Mouse (Mus musculus): ENCODE results near the gene Fam71a. TPM values are rescaled to one million over a fixed set of nuclear protein-coding genes. Genes with fewer than 3 reads are reported as not detected.

Fam71a gene
- total RNA-seq (2022) = not detected

DNA sequence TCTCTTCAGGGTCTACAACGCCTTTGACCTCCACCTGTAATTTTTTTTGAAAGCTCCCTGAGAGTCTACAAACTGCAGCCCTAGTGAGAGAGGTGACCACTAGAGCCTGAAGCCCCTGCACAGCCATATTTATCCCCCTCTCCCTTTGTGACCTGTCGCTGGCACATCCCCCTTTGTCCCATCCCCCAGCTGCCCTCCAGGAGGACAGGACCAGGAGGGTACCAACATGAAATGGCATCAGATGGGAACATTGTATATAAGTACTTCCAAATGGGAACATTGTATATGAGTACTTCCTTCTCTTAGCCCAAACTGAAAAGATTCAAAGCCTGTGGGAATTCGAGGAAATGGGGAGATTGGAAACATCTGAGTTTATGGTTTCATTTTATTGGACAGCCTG, at the start of gene Fam71a:
TSS of gene Fam71a (minus strand) at position 101 of the 400 bp plus-strand sequence.
- DNase-seq (ENCODE audit: low spot score in 2 of 2) = no peak

DNA sequence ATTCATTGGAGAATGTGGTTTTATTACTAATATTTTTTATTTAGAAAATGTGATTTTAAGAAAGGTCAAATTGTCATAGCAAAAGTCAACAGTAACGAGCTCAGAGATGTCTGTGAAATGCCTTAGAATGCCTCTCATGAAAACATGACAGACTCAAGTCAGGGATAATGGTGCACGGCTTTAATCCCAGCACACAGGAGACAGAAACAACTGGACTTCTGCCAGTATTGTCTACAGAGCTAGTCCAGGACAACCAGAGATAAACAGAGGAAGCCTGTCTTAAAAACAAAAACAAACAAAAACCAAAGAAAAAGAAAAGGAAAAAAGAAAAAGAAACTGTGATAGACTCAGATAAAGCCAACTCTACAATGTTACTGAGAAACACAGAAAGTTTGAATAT, 46.5 kb upstream of the Fam71a start:
- DNase-seq (ENCODE audit: low spot score in 2 of 2) = no peak

DNA sequence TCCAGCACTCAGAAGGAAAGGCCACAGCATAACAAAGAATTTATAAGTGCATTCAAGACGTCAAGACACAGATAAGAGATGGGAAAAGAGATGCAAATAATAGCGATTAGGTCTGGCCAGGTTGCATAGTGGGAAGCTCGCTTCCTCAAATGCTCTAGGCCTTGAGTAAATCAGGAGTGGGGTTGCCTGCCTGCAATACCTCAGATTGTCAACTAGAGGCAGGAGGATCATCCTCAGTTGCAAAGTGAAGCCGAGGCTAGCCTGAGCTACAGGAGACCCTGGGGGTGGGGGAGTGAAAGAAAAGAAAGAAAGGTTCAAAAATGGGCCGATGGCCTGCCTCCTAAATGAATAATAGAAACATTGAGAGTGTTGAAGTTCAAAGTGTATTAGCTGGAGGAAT, 41.2 kb upstream of the Fam71a start:
- DNase-seq (ENCODE audit: low spot score in 2 of 2) = no peak

- DNase-seq (ENCODE audit: low spot score in 2 of 2) = no peak
These were observed 40.3 kb upstream of the Fam71a start for GRCm38 (mm10) chr1:191204876-191205275.

GRCm38 (mm10) chr1:191203496-191203895, 38.9 kb upstream of the Fam71a start:
- DNase-seq (ENCODE audit: low spot score in 2 of 2) = no peak

DNA sequence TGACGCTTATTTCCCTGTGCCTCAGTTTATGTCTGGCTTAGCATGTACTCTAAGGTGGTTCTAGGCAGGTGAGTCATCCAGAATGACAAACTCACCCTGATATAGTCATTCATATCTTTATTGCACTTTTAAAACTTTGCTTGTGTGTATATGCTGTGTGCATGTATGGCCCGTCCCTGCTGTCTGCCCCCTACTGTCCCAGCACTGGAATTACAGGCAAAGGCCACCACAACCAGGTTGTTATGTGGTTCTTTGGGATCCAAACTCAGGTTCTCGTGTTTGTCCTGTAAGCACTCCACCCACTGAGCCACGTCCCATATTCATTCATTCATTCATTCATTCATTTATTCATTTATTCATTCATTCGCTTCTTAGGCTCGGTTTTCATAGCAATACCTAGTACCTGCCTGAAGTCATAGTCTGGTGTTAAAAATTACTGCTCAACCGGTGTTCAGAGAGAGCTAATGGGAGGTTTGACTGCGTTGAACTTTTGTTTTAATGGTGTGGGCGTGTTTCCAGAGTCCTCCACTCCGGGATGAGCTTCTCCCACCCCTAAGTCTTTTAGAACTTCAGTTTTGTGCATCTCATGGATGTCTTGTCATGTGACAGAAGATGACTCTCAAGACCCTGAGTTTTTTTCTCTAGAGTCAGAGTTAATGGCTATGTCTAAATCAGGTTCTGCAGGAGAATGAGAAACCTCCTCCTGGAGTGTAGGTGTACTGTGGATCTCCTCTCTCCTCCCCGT, 37.8 kb upstream of the Fam71a start:
- no peak for DNase-seq (ENCODE audit: low spot score in 2 of 2)

DNA sequence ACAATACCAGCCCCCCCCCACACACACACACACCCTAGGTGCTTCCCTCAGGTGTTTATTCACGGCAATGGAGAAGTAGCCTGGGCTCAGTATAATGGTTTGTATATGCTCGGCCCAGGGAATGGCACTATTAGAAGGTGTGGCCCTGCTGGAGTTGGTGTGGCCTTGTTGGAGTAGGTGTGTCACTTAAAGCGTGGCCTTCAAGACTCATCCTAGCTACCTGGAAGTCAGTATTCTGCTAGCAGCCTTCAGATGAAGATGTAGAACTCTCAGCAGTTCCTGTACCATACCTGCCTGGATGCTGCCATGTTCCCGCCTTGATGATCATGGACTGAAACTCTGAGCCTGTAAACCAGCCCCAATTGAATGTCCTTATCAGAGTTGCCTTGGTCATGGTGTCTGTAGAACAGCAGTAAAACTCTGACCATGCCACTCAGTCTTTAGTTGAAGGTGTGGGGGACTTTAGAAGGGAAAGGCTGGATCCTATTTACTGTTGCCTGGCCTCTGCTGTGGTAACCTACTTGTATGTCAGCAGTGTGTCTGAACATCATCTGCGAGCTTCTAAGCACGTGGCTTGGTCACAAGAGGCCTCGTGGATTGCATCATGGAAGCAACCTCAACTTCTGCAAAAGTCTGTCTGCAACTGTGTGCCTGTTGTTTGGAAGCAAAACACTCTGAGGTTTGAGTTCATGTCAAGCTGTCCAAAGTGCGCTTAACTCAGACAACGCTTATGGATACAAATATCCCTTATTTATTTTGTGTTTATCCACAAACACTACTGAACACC, 36.4 kb upstream of the Fam71a start:
- DNase-seq (ENCODE audit: low spot score in 2 of 2) = no peak

DNA sequence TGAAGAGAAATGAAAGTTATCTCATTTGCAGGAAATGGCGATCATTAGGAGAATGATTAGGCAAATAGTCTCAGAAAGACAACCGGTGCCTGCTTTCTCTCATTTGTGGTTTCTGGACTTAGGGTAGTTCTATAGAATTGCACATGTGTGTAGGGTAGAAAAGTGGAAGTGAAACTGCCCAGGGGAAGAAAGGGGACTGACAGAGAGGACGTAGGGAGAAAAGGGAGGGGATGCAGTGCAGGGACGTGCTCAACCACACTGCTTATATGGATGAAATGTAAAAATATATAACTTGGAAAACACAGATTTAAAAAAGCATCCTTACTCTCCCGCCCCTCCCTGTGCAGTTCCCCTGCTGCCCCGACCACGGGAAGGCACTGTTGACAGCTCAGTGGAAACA, 33.3 kb upstream of the Fam71a start:
- no peak for DNase-seq (ENCODE audit: low spot score in 2 of 2)

DNA sequence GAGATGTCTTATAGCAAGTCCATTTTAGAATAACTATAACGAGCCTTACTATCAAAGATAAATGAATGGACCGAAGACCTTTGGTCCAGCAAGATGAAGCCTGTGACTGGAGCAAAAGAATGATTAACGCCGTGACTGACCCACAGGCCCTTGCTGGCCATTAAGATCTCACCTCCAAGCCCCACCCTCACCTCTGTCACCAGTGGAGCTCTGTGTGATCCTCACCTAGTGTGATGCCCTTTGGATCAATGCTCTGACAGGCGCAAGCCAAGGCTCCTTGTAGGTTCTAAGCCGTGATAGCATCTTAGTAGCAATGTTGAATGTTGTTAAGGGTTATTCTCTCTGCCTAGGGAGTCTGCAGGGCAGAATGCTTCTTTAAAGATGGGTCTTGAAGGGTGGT, 31.4 kb upstream of the Fam71a start:
- DNase-seq (ENCODE audit: low spot score in 2 of 2) = no peak

GRCm38 (mm10) chr1:191193657-191194424, 29.2 kb upstream of the Fam71a start:
- DNase-seq (ENCODE audit: low spot score in 2 of 2) = no peak

DNA sequence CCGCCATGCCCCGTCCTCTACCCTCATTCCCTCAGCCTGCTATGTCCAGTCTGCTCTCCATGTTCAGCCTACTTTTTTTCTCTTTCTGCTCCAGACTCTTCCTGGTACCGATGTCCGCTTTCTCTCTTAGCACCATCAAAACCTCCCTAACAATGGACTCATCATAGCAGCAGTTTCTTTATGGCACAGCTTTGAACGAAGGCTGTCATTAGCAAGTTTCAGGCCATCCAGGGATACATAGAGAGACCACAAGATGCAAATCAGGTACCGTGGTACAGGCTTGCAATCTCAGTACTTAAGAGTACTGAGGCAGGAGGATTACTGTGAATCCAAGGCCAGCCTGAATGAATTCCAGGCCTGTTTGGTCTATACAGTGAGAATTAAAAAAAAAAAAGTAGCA, 28.1 kb upstream of the Fam71a start:
- no peak for DNase-seq (ENCODE audit: low spot score in 2 of 2)

DNA sequence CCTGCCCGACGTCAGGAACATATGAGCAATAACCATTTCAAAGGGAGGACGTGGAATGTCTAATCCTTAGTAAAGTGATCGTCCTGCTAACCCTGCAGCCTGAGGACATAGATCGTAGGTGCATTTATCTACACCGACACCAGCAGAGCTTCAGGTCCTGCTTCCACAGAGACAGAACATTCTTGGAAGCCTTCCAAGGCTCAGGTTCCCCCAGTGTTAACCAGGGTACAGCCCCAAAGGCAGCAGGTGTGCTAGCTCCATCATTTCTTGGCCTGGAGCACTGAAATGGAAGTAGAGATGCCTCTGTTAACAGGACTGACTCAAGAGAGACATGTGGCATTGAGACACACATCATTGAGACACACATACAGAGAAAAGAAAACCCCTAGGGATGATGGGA, 27.6 kb upstream of the Fam71a start:
- DNase-seq (ENCODE audit: low spot score in 2 of 2) = no peak

- DNase-seq (ENCODE audit: low spot score in 2 of 2) = no peak
These were observed 25.2 kb upstream of the Fam71a start for GRCm38 (mm10) chr1:191189671-191190372.

GRCm38 (mm10) chr1:191186386-191186770, 21.8 kb upstream of the Fam71a start:
- DNase-seq (ENCODE audit: low spot score in 2 of 2) = no peak

GRCm38 (mm10) chr1:191185761-191186385, 21.3 kb upstream of the Fam71a start:
- DNase-seq (ENCODE audit: low spot score in 2 of 2) = no peak

DNA sequence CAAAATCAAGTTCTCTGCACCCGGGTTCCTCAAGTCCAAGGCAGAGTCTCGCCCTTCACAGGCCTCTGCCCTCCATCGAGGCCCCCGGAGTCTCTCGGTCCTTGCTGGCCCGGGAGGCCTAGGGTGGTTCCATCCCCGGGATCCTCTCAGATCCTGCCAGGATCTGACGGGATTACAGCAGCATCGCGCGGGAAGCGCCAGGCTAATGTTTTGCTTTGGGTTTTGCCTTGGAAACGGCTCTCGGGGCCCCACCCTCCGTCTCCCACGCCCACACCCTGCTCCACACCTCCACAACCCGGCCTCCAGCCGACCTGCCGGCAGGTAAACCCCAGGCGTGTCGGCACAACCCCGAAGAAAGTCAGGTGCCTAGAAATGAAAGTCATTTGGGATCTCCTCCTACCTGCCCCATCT, 20.2 kb upstream of the Fam71a start:
- no peak for DNase-seq (ENCODE audit: low spot score in 2 of 2)

DNA sequence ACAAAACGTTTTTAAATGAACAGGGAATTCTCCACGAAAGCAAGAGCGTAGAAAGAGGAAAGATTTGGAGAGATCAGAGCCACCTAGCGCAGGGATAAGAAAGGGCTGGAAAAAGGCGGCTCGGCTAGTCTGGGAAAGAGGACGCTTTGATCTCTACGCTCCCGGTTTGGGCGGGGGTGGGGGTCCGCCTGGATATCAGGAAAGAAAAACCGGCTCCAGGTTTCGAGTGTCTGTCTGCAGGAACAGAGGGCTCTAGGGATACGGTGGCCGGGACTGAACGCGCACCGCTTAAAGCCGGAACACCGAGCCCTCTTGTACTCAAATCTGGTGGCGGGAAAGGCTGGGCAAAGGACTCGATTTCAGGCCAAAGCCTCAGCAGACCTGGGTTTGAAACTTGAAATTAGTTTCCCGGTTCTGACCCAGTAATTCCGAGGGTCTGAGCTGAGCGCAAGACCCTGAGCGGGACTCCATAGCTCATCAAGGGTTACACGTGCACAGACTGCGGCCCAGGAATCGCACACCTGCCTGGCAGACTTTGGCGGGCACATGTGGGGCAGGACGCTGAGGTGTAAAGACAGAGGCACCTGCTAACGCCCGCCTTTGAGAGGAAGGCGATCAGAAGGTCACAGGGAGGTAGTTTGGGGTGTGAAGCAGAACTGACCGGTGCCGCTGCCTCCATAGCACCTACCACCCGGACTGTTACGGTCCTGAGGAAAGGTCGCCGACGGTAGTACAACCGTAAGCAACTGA, 19.6 kb upstream of the Fam71a start:
- DNase-seq (ENCODE audit: low spot score in 2 of 2) = no peak

GRCm38 (mm10) chr1:191183163-191184065, 18.8 kb upstream of the Fam71a start:
- peak; percentile 78 to 83 for DNase-seq (ENCODE audit: low spot score in 2 of 2)
